Mouse (Mus musculus) frontal cortex, adult 2 months (tissue): ENCODE results near the gene Uqcc1. TPM values are rescaled to one million over a fixed set of nuclear protein-coding genes. Genes with fewer than 3 reads are reported as not detected.

Experiments used
- DNase-seq, 2 experiments: peaks; one replicate each; pipeline ENCODE4 v3.0.0; 2022; ENCODE audit warnings: low spot score in 1 of 2; ENCODE audit errors: extremely low spot score in 1 of 2
- polyA plus RNA-seq: library from polyadenylated mRNA; depleted of rRNA; stranded (reverse); fragments of >200 nt; gene quantifications from 2 replicates; pipeline ENCODE4 v1.2.3, GENCODE M21; 2012; rRNA removed

Gene Uqcc1
- polyA plus RNA-seq, result 58.4 and 65.8 TPM in 2 replicates

GRCm38 (mm10) chr2:155929531-155930442 is at the start of gene Uqcc1:
TSS of gene Uqcc1 (minus strand) at chr2:155930310.
- DNase-seq, result peak; percentile 93 to 98

- no peak for DNase-seq
Observed at GRCm38 (mm10) chr2:155979328-155979991, 49.4 kb upstream of the Uqcc1 start.

- DNase-seq, result peak in 1 of 2 experiments; percentile 28
Observed at GRCm38 (mm10) chr2:155974087-155974731, 44.1 kb upstream of the Uqcc1 start.

GRCm38 (mm10) chr2:155973348-155973747 is 43.2 kb upstream of the Uqcc1 start:
- no peak for DNase-seq

- peak in 1 of 2 experiments; percentile 60 for DNase-seq
Observed at GRCm38 (mm10) chr2:155962991-155963390, 32.9 kb upstream of the Uqcc1 start.

- DNase-seq, result no peak
Observed at GRCm38 (mm10) chr2:155961862-155962261, 31.8 kb upstream of the Uqcc1 start.

GRCm38 (mm10) chr2:155959981-155960380 is 29.9 kb upstream of the Uqcc1 start:
- DNase-seq, result no peak

GRCm38 (mm10) chr2:155956134-155957059 is 26.3 kb upstream of the Uqcc1 start, which contains the start of gene Cep250:
TSS of gene Cep250 (plus strand) at chr2:155956458.
- DNase-seq, result peak; percentile 65 to 88

GRCm38 (mm10) chr2:155952006-155952405 is 21.9 kb upstream of the Uqcc1 start:
- peak; percentile 37 to 84 for DNase-seq

GRCm38 (mm10) chr2:155949362-155949761 is 19.3 kb upstream of the Uqcc1 start:
- no peak for DNase-seq

- no peak for DNase-seq
Observed at GRCm38 (mm10) chr2:155947390-155948002, 17.4 kb upstream of the Uqcc1 start.

GRCm38 (mm10) chr2:155946499-155946898 is 16.4 kb upstream of the Uqcc1 start:
- DNase-seq, result no peak

GRCm38 (mm10) chr2:155946069-155946468 is 16.0 kb upstream of the Uqcc1 start:
- DNase-seq, result peak in 1 of 2 experiments; percentile 83

GRCm38 (mm10) chr2:155945580-155945979 is 15.5 kb upstream of the Uqcc1 start:
- no peak for DNase-seq

GRCm38 (mm10) chr2:155945124-155945523 is 15.0 kb upstream of the Uqcc1 start, which contains the start of gene Gdf5:
TSS of gene Gdf5 (minus strand) at chr2:155945367.
- DNase-seq, result peak; percentile 18 to 63

- no peak for DNase-seq
Observed at GRCm38 (mm10) chr2:155944685-155945084, 14.6 kb upstream of the Uqcc1 start.

- DNase-seq, result no peak
Observed at GRCm38 (mm10) chr2:155943463-155943862, 13.4 kb upstream of the Uqcc1 start.

GRCm38 (mm10) chr2:155941697-155942442 is 11.8 kb upstream of the Uqcc1 start:
- no peak for DNase-seq

- DNase-seq, result no peak
Observed at GRCm38 (mm10) chr2:155940681-155941080, 10.6 kb upstream of the Uqcc1 start, which contains the start of gene Gm15557. TSS of gene Gm15557 (plus strand) at chr2:155940728.
